Mouse (Mus musculus) neural tube, embryonic 11.5 days (tissue): Measurements from ENCODE around the gene H2-Ob. TPM values are rescaled to one million over a fixed set of nuclear protein-coding genes. Genes with fewer than 3 reads are reported as not detected.

Experiments used
- ATAC-seq: fragments of 200-750 bp; cut with Nextera tagmentation; 2 replicates; pipeline ENCODE4 v1.8.0; 2017; ENCODE audit warnings: moderate number of reproducible peaks, mild to moderate bottlenecking, moderate TSS enrichment, moderate library complexity; ENCODE audit not compliant: insufficient read depth, low FRiP score, low TSS enrichment
- DNase-seq: peaks from one replicate; pipeline ENCODE4 v3.0.0-alpha.2; 2015; ENCODE audit warnings: low spot score
- H3K27ac ChIP-seq: fragments of 300-500 bp; sonication (generic); 2 replicates; pipeline ENCODE4 v1.5.1; 2014; ENCODE audit warnings: low read depth, mild to moderate bottlenecking, low read length
- H3K27me3 ChIP-seq: fragments of 300-500 bp; sonication (generic); 2 replicates; pipeline ENCODE4 v1.6.1; 2014; ENCODE audit warnings: mild to moderate bottlenecking, low read length, mixed read lengths; ENCODE audit not compliant: control insufficient read depth, insufficient read depth
- H3K36me3 ChIP-seq: fragments of 300-500 bp; sonication (generic); 2 replicates; pipeline ENCODE4 v1.6.1; 2014; ENCODE audit warnings: mild to moderate bottlenecking, low read length, moderate library complexity, mixed read lengths; ENCODE audit not compliant: control insufficient read depth, insufficient read depth
- H3K4me1 ChIP-seq: fragments of 300-500 bp; sonication (generic); 2 replicates; pipeline ENCODE4 v1.6.1; 2014; ENCODE audit warnings: low read length, mixed read lengths; ENCODE audit not compliant: control insufficient read depth, insufficient read depth
- H3K4me2 ChIP-seq: fragments of 300-500 bp; sonication (generic); 2 replicates; pipeline ENCODE4 v1.6.1; 2014; ENCODE audit warnings: low read depth, mild to moderate bottlenecking, moderate library complexity
- H3K4me3 ChIP-seq: fragments of 300-500 bp; sonication (generic); 2 replicates; pipeline ENCODE4 v1.5.1; 2014; ENCODE audit warnings: low read depth, low read length
- H3K9ac ChIP-seq: fragments of 300-500 bp; sonication (generic); 2 replicates; pipeline ENCODE4 v1.6.1; 2014; ENCODE audit warnings: mild to moderate bottlenecking, low read length
- H3K9me3 ChIP-seq: fragments of 300-500 bp; sonication (generic); 2 replicates; pipeline ENCODE4 v1.6.1; 2016; ENCODE audit warnings: low read length; ENCODE audit not compliant: control insufficient read depth
- WGBS: fragments of 180-500 bp; shearing (Covaris S2); extraction: QIAGEN DNeasy Blood & Tissue Kit; methylation state at CpG from one replicate; pipeline ENCODE4 v1.1.7; 2014; 5-methylcytosine and 5-hydroxymethylcytosine counted together
- polyA plus RNA-seq: library from polyadenylated mRNA; unstranded; fragments of >200 nt; fragmentation: Nextera tagmentation; extraction: Ambion mirVana; gene quantifications from 2 replicates; pipeline ENCODE4 v1.2.1, GENCODE M21; 2014

The H2-Ob gene
- polyA plus RNA-seq, 1 experiment from 2014 or later = not detected

DNA sequence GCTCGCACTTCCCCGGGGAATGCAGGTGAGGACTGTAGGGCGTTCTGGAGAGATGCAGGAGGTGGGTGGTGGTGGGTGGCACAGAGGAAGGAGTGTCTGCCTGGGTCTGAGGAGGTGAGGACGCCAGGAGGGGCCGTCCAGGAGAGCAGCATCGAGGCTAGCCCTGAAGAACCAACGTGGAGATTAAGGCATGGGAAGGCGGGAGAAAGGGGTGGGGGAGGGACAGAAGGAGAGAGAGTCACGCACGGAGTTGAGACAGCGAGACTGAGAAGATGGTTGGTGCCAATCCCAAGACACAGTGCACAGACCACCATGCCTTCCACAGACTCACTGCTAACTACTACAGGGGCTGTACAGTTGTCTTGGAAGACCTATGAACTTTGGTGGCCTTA, 40.2 kb upstream of the H2-Ob start:
- 6% methylated on average over 11 of the region's 11 CpGs for whole genome bisulfite sequencing
- Histone ChIP-seq H3K9ac (no peak overlapping the region), H3K27ac (no peak overlapping the region), H3K4me3 (peak overlapping the region; percentile 33), H3K4me2 (peak overlapping the region; percentile 47), H3K36me3 (no peaks in the 10 kb centered on the region), H3K9me3 (no peaks in the 10 kb centered on the region), H3K4me1 (no peaks in the 10 kb centered on the region), H3K27me3 (peaks cover 67% of the 10 kb centered on the region)
- DNase-seq (no peak), ATAC-seq (no peak)

DNA sequence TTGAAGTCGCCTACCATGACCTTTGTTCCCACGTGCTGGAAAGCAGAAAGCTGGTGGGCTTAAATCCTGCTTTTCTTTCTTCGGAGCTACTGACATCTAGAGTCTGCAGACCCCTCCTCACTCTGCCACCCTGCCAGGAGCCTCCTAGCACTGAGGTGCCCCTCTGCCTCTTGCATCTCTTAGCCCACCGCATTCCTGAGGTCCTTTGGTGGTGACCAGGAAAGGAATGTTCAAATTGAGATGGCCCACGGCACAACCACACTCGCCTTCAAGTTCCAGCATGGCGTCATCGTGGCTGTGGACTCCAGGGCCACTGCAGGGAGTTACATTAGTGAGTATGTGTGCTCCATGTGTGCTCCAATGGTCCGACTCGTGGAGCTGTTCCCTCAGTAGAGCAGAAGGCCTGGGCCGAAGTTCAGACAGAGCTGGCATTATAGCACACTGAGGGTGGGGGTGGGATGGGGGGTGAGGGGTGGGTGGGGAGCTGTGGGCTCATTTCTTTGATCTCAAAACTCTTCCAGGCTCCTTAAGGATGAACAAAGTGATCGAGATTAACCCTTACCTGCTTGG, 39.6 kb upstream of the H2-Ob start:
- H3K27ac ChIP-seq = no peak overlapping the region
- DNase-seq (no peak), ATAC-seq (no peak)
- no peak overlapping the region for H3K4me2 ChIP-seq
- peaks cover 63% of the 10 kb centered on the region for H3K27me3 ChIP-seq
- 65% methylated on average over 12 of the region's 12 CpGs for WGBS
- H3K36me3 ChIP-seq = no peaks in the 10 kb centered on the region
- H3K9ac ChIP-seq = no peak overlapping the region
- H3K4me1 ChIP-seq = no peaks in the 10 kb centered on the region
- no peaks in the 10 kb centered on the region for H3K9me3 ChIP-seq
- H3K4me3 ChIP-seq = no peak overlapping the region

DNA sequence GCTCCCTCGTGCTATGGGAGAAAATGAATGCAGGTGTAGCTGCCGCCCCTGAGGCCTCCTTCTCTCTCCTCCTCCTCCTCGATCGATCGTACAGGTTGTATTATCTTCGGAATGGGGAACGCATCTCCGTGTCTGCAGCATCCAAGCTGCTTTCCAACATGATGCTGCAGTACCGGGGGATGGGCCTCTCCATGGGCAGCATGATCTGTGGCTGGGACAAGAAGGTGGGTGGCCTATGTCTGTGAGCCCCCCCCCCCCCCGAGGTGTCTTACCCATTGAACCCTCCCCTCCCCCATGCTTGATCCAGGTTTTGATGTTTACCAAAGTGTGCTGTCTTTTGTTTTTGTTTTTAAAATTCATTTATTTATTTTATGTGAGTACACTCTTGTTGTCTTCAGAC, 38.7 kb upstream of the H2-Ob start:
- peaks cover 61% of the 10 kb centered on the region for H3K27me3 ChIP-seq
- no peaks in the 10 kb centered on the region; the same call in 1 of the 2 replicates for H3K4me1 ChIP-seq
- H3K4me3 ChIP-seq = no peak overlapping the region
- no peak for DNase-seq
- H3K9me3 ChIP-seq = no peaks in the 10 kb centered on the region
- H3K36me3 ChIP-seq = no peaks in the 10 kb centered on the region
- H3K9ac ChIP-seq = no peak overlapping the region
- H3K27ac ChIP-seq = no peak overlapping the region
- WGBS = 78% methylated on average over 10 of the region's 10 CpGs
- ATAC-seq = no peak
- no peak overlapping the region for H3K4me2 ChIP-seq

DNA sequence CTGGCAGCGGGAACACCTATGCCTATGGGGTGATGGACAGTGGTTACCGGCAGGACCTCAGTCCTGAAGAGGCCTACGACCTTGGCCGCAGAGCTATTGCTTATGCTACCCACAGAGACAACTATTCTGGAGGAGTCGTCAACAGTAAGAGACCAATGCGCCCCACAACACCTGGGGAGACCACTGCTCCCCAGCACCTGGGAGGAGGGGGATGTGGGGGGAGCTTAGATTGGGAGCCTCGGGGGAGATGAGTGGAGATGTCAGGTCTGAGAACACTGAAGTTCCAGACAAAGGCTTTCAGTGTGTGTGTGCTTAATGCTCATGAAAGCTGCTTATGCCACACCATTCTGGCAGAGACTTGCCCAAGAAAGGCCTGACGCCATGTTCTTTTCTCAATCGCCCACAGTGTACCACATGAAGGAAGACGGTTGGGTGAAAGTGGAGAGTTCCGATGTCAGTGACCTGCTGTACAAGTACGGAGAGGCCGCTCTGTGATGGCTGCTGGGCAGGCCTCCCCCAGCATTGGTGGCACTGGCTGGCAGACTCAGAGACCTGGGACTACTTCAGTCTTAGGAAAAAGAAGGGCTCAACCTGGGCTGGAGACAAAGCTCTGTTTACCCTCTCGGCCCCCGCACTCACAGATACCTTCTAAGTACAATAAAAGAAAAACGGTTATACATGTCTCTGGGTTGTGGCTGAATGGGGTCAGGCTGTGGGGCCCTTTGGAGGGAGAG, 37.8 kb upstream of the H2-Ob start:
- 88% methylated on average over 16 of the region's 16 CpGs for WGBS
- Histone ChIP-seq H3K9ac (no peak overlapping the region), H3K4me2 (no peak overlapping the region), H3K27ac (no peak overlapping the region), H3K36me3 (no peaks in the 10 kb centered on the region), H3K9me3 (no peaks in the 10 kb centered on the region), H3K4me3 (no peak overlapping the region), H3K27me3 (peaks cover 59% of the 10 kb centered on the region), H3K4me1 (no peaks in the 10 kb centered on the region; the same call in 1 of the 2 replicates)
- ATAC-seq = no peak
- DNase-seq = no peak

DNA sequence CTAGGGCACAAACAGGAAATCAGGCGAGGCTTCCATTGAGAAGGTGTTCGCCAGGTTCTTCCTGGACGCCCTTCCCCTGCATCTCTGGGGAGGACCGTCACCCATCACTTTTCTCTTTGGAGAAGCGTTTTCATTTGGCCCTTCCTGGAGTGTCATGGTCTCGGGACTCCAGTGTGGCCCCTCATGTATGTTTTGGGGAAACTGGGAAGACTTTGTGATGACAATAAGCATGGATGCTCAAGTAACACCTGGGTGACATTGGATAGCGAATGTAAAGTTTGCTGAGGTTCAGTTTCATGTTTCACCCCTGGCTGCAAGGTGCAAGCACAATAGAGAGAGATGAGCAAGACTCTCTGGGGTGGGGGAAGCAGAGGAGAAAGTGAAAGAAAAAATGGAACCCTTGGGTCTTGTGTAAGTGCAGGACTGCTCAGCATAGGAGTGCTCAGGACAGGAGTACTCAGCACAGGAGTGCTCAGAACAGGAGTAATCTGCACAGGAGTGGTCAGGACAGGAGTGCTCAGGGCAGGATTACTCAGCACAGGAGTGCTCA, 37.1 kb upstream of the H2-Ob start:
- Histone ChIP-seq H3K9me3 (no peaks in the 10 kb centered on the region), H3K4me1 (no peaks in the 10 kb centered on the region; the same call in 1 of the 2 replicates), H3K27ac (no peak overlapping the region), H3K27me3 (peaks cover 53% of the 10 kb centered on the region), H3K9ac (no peak overlapping the region), H3K4me2 (no peak overlapping the region), H3K36me3 (no peaks in the 10 kb centered on the region), H3K4me3 (no peak overlapping the region)
- WGBS = 73% methylated on average over 7 of the region's 7 CpGs
- no peak for ATAC-seq
- no peak for DNase-seq

DNA sequence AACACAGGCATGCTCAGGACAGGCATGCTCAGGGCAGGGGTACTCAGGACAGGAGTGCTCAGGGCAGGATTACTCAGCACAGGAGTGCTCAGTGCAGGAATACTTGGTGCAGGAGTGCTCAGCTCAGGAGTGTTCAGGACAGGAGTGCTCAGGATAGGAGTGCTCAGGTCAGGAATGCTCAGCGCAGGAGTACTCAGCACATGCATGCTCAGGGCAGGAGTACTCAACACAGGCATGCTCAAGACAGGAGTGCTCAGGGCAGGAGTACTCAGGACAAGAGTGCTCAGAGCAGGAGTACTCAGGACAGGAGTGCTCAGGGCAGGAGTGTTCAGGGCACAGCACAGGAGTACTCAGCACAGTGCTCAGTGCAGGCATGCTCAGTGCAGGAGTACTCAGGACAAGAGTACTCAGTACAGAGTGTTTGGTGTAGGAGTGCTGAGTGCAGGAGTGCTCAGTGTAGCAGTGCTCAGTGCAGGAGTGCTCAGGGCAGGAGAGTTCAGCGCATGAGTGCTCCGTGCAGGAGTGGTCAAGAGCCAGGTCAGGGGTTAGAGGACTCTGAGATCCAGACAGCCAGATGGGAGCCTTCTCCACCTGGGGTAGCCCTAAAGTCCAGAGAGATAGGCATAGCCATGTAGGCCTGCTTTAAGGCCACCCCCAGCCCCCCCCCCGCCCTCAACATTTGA, 35.8 kb upstream of the H2-Ob start:
- WGBS = 87% methylated on average over 4 of the region's 4 CpGs
- H3K27me3 ChIP-seq = peaks cover 40% of the 10 kb centered on the region
- ATAC-seq = peak; percentile 23; the same call in 1 of the 2 replicates

DNA sequence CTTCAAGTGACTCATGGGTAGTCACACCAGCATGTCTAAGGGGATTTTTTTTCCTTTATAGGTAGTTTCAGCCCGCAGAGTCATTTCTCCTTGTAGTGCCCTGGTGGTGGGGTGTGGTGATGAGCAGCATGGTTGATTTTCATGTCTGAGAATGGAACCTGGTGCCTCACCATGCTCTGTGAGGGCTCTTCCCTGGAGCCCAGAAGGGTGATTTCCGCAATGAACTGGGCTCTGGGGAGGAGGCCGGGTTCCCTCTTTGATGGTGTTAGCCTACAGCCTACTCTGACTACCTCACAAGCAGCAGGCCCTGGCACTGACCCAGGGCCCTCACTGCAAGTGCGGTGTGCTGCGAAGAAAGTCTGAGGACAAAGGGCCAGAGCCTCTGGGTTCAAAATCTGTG, 35.3 kb upstream of the H2-Ob start, which contains the start of gene Tap2:
Gene Tap2, plus strand, starts transcription at position 84 of the 400 bp plus-strand sequence.
- Histone ChIP-seq H3K9ac (peak within 1 kb of the TSS; percentile 60), H3K27me3 (peaks cover 34% of the 10 kb centered on the region), H3K9me3 (no peaks in the 10 kb centered on the region), H3K36me3 (no peaks in the 10 kb centered on the region), H3K27ac (no peak within 1 kb of the TSS), H3K4me3 (peak within 1 kb of the TSS; percentile 62), H3K4me1 (no peaks in the 10 kb centered on the region; the same call in 1 of the 2 replicates), H3K4me2 (peak within 1 kb of the TSS; percentile 90)
- no peak for ATAC-seq
- DNase-seq = no peak
- 64% methylated on average over 5 of the region's 5 CpGs for WGBS

More for the DNA sequence above, 35.8 kb upstream of the H2-Ob start:
- no peak overlapping the region for H3K4me2 ChIP-seq
- H3K27ac ChIP-seq = no peak overlapping the region
- H3K9ac ChIP-seq = no peak overlapping the region
- H3K4me3 ChIP-seq = no peak overlapping the region
- H3K9me3 ChIP-seq = no peaks in the 10 kb centered on the region
- DNase-seq = no peak
- no peaks in the 10 kb centered on the region; the same call in 1 of the 2 replicates for H3K4me1 ChIP-seq
- H3K36me3 ChIP-seq = no peaks in the 10 kb centered on the region

DNA sequence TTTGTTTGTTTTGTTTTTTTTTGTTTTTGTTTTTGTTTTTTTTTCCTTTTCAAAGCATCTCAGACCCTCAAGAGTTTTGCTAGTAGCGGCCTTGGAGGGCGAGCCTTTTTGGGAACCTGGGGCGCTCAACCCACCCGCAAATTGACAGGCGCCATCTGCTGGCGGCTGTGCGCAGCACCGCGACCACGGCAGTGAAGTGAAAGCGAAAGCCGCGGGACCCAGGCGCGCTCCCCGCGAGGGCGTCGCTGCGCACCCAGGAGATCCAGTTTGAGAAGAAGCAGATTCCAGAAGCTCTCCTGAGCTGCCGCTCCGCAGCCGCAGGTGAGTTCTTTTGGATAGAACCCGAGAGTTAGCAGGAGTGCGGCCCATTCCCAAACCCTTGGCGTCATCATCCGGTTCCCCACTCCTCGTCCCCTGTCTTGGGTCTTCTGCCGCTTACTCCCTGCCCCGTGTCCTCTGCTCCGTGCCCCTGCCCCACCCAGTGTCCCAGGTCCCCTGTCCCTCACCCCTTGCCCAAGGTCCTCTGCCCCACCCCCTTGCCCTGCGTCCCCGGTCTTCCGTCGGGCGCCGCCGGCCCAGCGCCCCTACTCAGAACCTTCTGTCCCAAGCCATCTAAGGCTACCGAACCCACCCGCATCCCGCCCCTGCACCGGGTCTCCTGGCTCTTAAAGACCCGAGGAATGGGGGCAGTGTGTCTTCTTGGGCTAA, 34.2 kb upstream of the H2-Ob start:
- ATAC-seq (no peak; the same call in 1 of the 2 replicates), DNase-seq (peak; percentile 84)
- Histone ChIP-seq H3K9me3 (no peaks in the 10 kb centered on the region), H3K27ac (no peak overlapping the region), H3K27me3 (peaks cover 24% of the 10 kb centered on the region), H3K36me3 (no peaks in the 10 kb centered on the region), H3K4me2 (peak overlapping the region; percentile 90), H3K9ac (peak overlapping the region; percentile 60), H3K4me3 (peak overlapping the region; percentile 62), H3K4me1 (no peaks in the 10 kb centered on the region; the same call in 1 of the 2 replicates)
- under 1% methylated on average over 44 of the region's 44 CpGs for WGBS
